Mouse (Mus musculus) thymus, postnatal 14 days (tissue): Measurements from ENCODE around the gene Ints12.

Experiments
- DNase-seq: peaks from one replicate; pipeline ENCODE4 v3.0.0; 2021

The Ints12 gene

GRCm38 (mm10) chr3:133152831-133153230, 61.2 kb downstream of the Ints12 start:
- DNase-seq, result no peak

- DNase-seq, result no peak
These were observed 62.0 kb downstream of the Ints12 start for GRCm38 (mm10) chr3:133153629-133154028.

GRCm38 (mm10) chr3:133154683-133155082, 63.0 kb downstream of the Ints12 start:
- DNase-seq, result no peak

- DNase-seq, result no peak
These were observed 66.6 kb downstream of the Ints12 start for GRCm38 (mm10) chr3:133158260-133158659.
